Mouse (Mus musculus) thymus, adult 2 months (tissue): ENCODE measurements around the gene Evx2.

ENCODE experiments used
- CTCF ChIP-seq: fragments of 200-500 bp; IDR thresholded peaks from 2 replicates; pipeline ENCODE4 v1.5.1; 2012; ENCODE audit warnings: mild to moderate bottlenecking, control low read depth, low read length, moderate library complexity, borderline replicate concordance; ENCODE audit not compliant: control insufficient read depth, poor library complexity, insufficient read depth; ENCODE audit errors: extremely low read depth
- POLR2A ChIP-seq: fragments of 200-500 bp; IDR thresholded peaks from 2 replicates; pipeline ENCODE4 v1.6.1; 2012; ENCODE audit warnings: mild to moderate bottlenecking, low read length, control low read depth, moderate library complexity; ENCODE audit not compliant: control insufficient read depth, poor library complexity, insufficient read depth; ENCODE audit errors: extremely low read depth

DNA sequence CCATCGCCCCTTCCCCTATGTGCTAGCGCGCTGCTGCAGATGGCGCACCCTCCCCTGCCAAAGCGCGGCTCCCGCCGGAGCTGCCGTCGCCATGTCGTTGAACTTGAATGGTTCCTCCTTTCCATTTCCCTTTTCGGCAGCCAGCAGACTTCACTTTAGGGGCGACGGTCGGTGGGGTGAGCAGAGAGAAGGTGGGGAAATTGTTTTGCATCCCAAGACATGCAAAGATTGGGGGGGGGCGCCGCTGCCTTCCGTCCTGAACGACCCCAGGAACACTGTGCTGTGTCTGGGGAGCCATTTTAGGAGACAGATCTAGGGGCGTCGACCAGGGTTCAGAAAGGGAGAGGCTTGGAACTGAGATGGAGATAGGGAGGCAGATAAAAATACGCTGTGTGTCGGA is 20.6 kb upstream of the Evx2 start:
- TF ChIP-seq POLR2A (no peak), CTCF (no peak)
